Mouse (Mus musculus) lung, postnatal 0 days (tissue): Measurements from ENCODE around the gene Cep128.

Experiments used
- CTCF ChIP-seq: IDR thresholded peaks from 2 replicates; pipeline ENCODE4 v1.5.1; 2016; ENCODE audit warnings: antibody characterized with exemption, mild to moderate bottlenecking
- EP300 ChIP-seq: IDR thresholded peaks from 2 replicates; pipeline ENCODE4 v1.6.1; 2016; ENCODE audit warnings: antibody characterized with exemption, mild to moderate bottlenecking, control low read depth

- TF ChIP-seq EP300 = no peak
- no peak for TF ChIP-seq CTCF
These were observed 376.0 kb downstream of the Cep128 start for GRCm38 (mm10) chr12:91008170-91008569.
